Mouse (Mus musculus) liver, embryonic 14.5 days (tissue): Measurements from ENCODE around the gene Rnf149. TPM values are rescaled to one million over a fixed set of nuclear protein-coding genes. Genes with fewer than 3 reads are reported as not detected.
A peak's percentile ranks its signal among the peaks of the same experiment; 100 is the strongest.

Source experiments
- ATAC-seq: fragments of 200-750 bp; cut with Nextera tagmentation; 2 replicates; pipeline ENCODE4 v1.8.0; 2017; ENCODE audit warnings: moderate number of reproducible peaks, mild to moderate bottlenecking, moderate library complexity; ENCODE audit not compliant: insufficient read depth
- DNase-seq, 3 experiments: peaks; one replicate each; pipeline ENCODE4 v3.0.0-alpha.2; 2012 to 2013; ENCODE audit warnings: low read depth in 3 of 3, low spot score in 3 of 3
- H3K27ac ChIP-seq: fragments of 300-500 bp; sonication (generic); 2 replicates; pipeline ENCODE4 v1.5.1; 2014; ENCODE audit warnings: moderate library complexity, mild to moderate bottlenecking, control low read depth, inconsistent platforms
- H3K27me3 ChIP-seq: fragments of 300-500 bp; sonication (generic); 2 replicates; pipeline ENCODE4 v1.6.1; 2014; ENCODE audit warnings: mild to moderate bottlenecking, low read length, moderate library complexity; ENCODE audit not compliant: control insufficient read depth, insufficient read depth
- H3K36me3 ChIP-seq: fragments of 300-500 bp; sonication (generic); replicated peaks from 2 replicates; pipeline ENCODE4 v1.6.1; 2014; ENCODE audit warnings: low read depth; ENCODE audit not compliant: control insufficient read depth, insufficient read depth
- H3K4me1 ChIP-seq, 2 experiments: fragments of 200-500 bp in 1 of 2; fragments of 300-500 bp in 1 of 2; sonication (generic) in 1 of 2; replicated peaks; 2 replicates each; pipeline ENCODE4 v1.6.1; 2012 to 2014; ENCODE audit warnings: antibody characterized with exemption in 1 of 2, inconsistent platforms in 1 of 2, low read length in 1 of 2; ENCODE audit not compliant: control insufficient read depth in 2 of 2, insufficient read depth in 2 of 2
- H3K4me2 ChIP-seq: fragments of 300-500 bp; sonication (generic); 2 replicates; pipeline ENCODE4 v1.6.1; 2014; ENCODE audit warnings: low read depth, mild to moderate bottlenecking, control low read depth, moderate library complexity
- H3K4me3 ChIP-seq, 2 experiments: fragments of 200-500 bp in 1 of 2; fragments of 300-500 bp in 1 of 2; sonication (generic) in 1 of 2; 2 replicates each; pipeline ENCODE4 v1.5.1; 2012 to 2014; ENCODE audit warnings: low read depth in 2 of 2, low read length in 2 of 2, mild to moderate bottlenecking in 2 of 2, control low read depth in 1 of 2, inconsistent platforms in 1 of 2, moderate library complexity in 1 of 2; ENCODE audit not compliant: insufficient read depth in 1 of 2
- H3K9ac ChIP-seq: fragments of 300-500 bp; sonication (generic); replicated peaks from 2 replicates; pipeline ENCODE4 v1.6.1; 2014; ENCODE audit warnings: mild to moderate bottlenecking, control low read depth, moderate library complexity
- H3K9me3 ChIP-seq: fragments of 300-500 bp; sonication (generic); 2 replicates; pipeline ENCODE4 v1.6.1; 2016; ENCODE audit warnings: low read length, mixed read lengths; ENCODE audit not compliant: control insufficient read depth
- CTCF ChIP-seq: IDR thresholded peaks from 2 replicates; pipeline ENCODE4 v1.5.1; 2016; ENCODE audit warnings: antibody characterized with exemption, low read depth, control low read depth
- EP300 ChIP-seq: IDR thresholded peaks from 2 replicates; pipeline ENCODE4 v1.6.1; 2016; ENCODE audit warnings: antibody characterized with exemption, low read depth
- WGBS: fragments of 180-500 bp; shearing (Covaris S2); extraction: QIAGEN DNeasy Blood & Tissue Kit; methylation state at CpG from one replicate; pipeline ENCODE4 v1.1.7; 2014; ENCODE audit not compliant: insufficient replicate concordance; 5-methylcytosine and 5-hydroxymethylcytosine counted together
- polyA plus RNA-seq, 2 experiments: library from polyadenylated mRNA; depleted of rRNA in 1 of 2; stranded (reverse) in 1 of 2; unstranded in 1 of 2; fragments of >200 nt; fragmentation: Nextera tagmentation in 1 of 2; extraction: Ambion mirVana in 1 of 2; gene quantifications; 2 replicates each; pipeline versions ENCODE4 v1.2.1 to v1.2.3; 2012 to 2014

Rnf149 gene
- polyA plus RNA-seq, 2 experiments: 12.1 to 15.4 TPM

- H3K4me2 ChIP-seq: no peak overlapping the region
These were observed 1.2 kb upstream of the Rnf149 start for GRCm38 (mm10) chr1:39578446-39578845.

GRCm38 (mm10) chr1:39576431-39577243 lies 568 bp downstream of the Rnf149 start:
- Histone ChIP-seq H3K9me3 (no peaks in the 10 kb centered on the region), H3K4me3 (peak overlapping the region; percentile 76 to 88), H3K36me3 (no peaks in the 10 kb centered on the region), H3K4me2 (peak overlapping the region; percentile 86), H3K9ac (peak overlapping the region; percentile 74), H3K27ac (peak overlapping the region; percentile 45), H3K27me3 (no peaks in the 10 kb centered on the region), H3K4me1 (peaks cover 14 to 20% of the 10 kb centered on the region in 2 experiments)
- peak; percentile 65 for ATAC-seq
- TF ChIP-seq CTCF (no peak), EP300 (no peak)
- DNase-seq: peak; percentile 13 to 32 (median 14)
- under 1% methylated on average over 88 of the region's 88 CpGs for WGBS

More at GRCm38 (mm10) chr1:39578446-39578845, 1.2 kb upstream of the Rnf149 start:
- no peaks in the 10 kb centered on the region for H3K36me3 ChIP-seq
- DNase-seq: peak in 1 of 3 experiments; percentile 49
- TF ChIP-seq CTCF (no peak), EP300 (no peak)
- 48% methylated on average over 5 of the region's 5 CpGs for WGBS
- H3K4me1 ChIP-seq: peaks cover 14 to 18% of the 10 kb centered on the region in 2 experiments
- no peak for ATAC-seq
- H3K4me3 ChIP-seq: no peak overlapping the region
- H3K27ac ChIP-seq: no peak overlapping the region
- no peaks in the 10 kb centered on the region for H3K9me3 ChIP-seq
- no peaks in the 10 kb centered on the region for H3K27me3 ChIP-seq
- no peak overlapping the region for H3K9ac ChIP-seq

GRCm38 (mm10) chr1:39575778-39576375 lies 1.3 kb downstream of the Rnf149 start:
- peaks cover 14 to 20% of the 10 kb centered on the region in 2 experiments for H3K4me1 ChIP-seq
- 2% methylated on average over 8 of the region's 8 CpGs for WGBS

GRCm38 (mm10) chr1:39573890-39574289 lies 3.3 kb downstream of the Rnf149 start:
- no peak for ATAC-seq
- Histone ChIP-seq H3K9ac (no peak overlapping the region), H3K9me3 (no peaks in the 10 kb centered on the region), H3K4me1 (peaks cover 14 to 18% of the 10 kb centered on the region in 2 experiments), H3K4me3 (no peak overlapping the region), H3K36me3 (no peaks in the 10 kb centered on the region), H3K27ac (no peak overlapping the region), H3K27me3 (no peaks in the 10 kb centered on the region), H3K4me2 (peak overlapping the region; percentile 34)
- TF ChIP-seq EP300: no peak
- no peak for TF ChIP-seq CTCF
- DNase-seq: no peak
- 52% methylated on average over 7 of the region's 7 CpGs for WGBS

More at GRCm38 (mm10) chr1:39575778-39576375, 1.3 kb downstream of the Rnf149 start:
- ATAC-seq (no peak), DNase-seq (peak; percentile 33 to 41 (median 35))
- Histone ChIP-seq H3K27ac (peak overlapping the region; percentile 45), H3K27me3 (no peaks in the 10 kb centered on the region), H3K9me3 (no peaks in the 10 kb centered on the region), H3K9ac (peak overlapping the region; percentile 74), H3K4me2 (peak overlapping the region; percentile 86), H3K4me3 (peak overlapping the region; percentile 76 to 88), H3K36me3 (no peaks in the 10 kb centered on the region)
- no peak for TF ChIP-seq EP300
- no peak for TF ChIP-seq CTCF

- Histone ChIP-seq H3K27ac (no peak overlapping the region), H3K9me3 (no peaks in the 10 kb centered on the region), H3K36me3 (no peaks in the 10 kb centered on the region), H3K4me1 (peaks cover 13 to 14% of the 10 kb centered on the region in 2 experiments), H3K9ac (no peak overlapping the region), H3K4me3 (no peak overlapping the region), H3K4me2 (peak overlapping the region; percentile 33; the same call in 1 of the 2 replicates), H3K27me3 (no peaks in the 10 kb centered on the region)
- 49% methylated on average over 6 of the region's 6 CpGs for WGBS
- TF ChIP-seq CTCF (no peak), EP300 (no peak)
- DNase-seq: no peak
- no peak for ATAC-seq
These were observed 5.6 kb downstream of the Rnf149 start for GRCm38 (mm10) chr1:39571653-39572052.
